Mouse (Mus musculus): ENCODE measurements around the gene Pfn3. TPM values are rescaled to one million over a fixed set of nuclear protein-coding genes. Genes with fewer than 3 reads are reported as not detected.

The Pfn3 gene
- total RNA-seq, 2 experiments from 2014 or later, result not detected

- intact Hi-C loops (cut with DNase I), result no loop called here
- DNase-seq, result no peak
Measured at GRCm38 (mm10) chr13:55431889-55432685, 17.1 kb upstream of the Pfn3 start.

DNA sequence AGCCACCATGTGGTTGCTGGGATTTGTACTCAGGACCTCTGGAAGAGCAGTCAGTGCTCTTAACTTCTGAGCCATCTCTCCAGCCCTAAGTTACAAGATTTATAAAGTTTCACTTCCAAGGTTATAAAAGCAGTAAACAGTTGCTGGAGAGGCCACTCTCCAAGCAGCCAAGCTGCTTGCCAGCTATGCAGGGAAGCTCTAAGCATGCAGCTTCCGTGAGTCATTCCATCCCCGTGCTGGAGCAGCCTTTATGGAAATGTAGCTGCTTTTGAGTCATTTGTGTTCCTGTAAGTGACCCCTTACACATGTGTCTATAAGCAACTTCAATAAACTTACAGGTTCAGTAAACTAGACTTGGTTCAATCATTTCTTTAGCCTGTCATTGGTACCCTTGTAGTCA, 15.5 kb upstream of the Pfn3 start:
- no peak for DNase-seq
- intact Hi-C loops (cut with DNase I), result no loop called here

DNA sequence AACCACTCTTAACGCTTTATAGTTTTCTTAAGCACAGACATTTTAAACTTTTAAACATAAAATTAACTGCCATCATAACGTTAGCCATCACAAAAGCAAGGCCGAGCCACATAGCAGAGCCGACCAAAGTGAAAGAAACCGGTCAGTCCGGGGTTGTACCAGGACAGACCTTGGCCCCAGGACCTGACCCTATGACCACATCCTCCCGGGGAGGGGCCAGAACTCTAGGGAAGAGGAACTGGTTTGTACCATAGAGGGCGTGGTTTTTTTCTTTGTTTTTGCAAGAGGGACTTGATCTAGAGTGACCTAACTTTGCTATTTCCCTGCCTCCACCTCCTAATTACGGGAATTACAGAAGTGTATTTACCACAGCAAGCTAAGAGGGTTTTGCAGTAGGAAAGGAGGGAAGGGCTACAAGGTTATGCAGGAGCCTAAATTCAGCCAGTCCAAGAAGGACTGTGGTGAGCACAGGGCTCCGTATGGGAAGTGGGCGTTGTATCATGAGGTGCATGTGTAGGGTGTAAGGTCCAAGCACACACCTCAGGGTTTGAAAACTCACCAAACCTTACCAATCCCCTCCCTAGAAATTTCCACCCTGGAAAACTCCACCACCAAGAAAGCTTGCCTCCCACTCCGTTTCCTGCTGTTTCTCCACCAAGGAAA, 14.3 kb upstream of the Pfn3 start:
- intact Hi-C loops (cut with DNase I), result no loop called here
- DNase-seq, result peak; percentile 53 to 69

GRCm38 (mm10) chr13:55426613-55427012, 11.6 kb upstream of the Pfn3 start, which contains the start of gene F12:
TSS of gene F12 (minus strand) at chr13:55426793.
- intact Hi-C loops (cut with DNase I), result no loop called here
- no peak for DNase-seq

GRCm38 (mm10) chr13:55420933-55421800, 6.1 kb upstream of the Pfn3 start:
- peak; percentile 69 to 73 for DNase-seq
- intact Hi-C loops (cut with DNase I), result loop anchor here (1.0 kb wide), 1 partner anchor 48 kb away; no protein-coding TSS in a partner anchor

DNA sequence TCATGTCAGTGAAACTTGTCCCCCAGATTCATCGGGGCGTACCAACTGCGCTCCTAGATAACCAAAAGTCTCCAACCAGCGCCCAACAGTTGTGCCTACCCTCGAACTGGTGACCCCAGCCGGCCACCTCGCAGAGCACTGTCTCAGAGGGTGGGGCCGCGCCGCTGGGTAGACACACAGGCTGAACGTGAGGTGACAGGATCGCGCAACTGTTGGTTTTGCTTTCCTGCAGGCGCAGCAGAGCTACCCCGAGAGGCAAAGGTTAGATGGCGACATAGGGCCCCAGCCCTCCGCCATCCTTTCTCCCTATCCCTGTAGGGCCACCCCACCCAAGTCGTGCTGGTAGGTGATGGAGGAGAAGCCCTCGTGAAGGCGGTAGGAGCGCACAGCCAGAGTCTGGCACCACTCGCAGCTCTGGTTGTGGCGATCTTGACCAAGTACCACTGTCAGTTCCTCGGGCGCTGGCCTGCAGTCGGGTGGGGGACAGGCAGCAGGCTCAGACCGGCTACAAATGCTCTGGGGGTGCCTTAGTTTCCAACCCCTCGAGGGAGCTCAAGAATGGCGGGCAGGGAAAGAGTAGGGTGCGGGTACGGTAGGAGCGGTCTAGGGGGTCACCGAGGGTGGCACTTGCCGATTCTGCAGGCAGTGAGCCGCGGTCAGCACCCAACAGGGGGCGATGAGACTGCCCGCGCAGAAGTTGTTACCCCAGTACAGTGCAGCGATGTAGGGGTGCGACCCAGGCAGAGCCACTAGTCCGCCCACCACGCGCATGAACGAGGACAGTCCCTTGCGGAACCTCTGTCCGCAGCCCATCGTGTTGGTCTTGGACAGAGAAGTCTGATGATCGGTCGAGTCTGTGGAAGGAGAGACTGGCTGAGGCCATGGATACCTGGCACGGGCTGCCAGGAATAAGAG, 5.2 kb upstream of the Pfn3 start:
- intact Hi-C loops (cut with DNase I), result loop anchor here (1.0 kb wide), 1 partner anchor 49 kb away; no protein-coding TSS in a partner anchor
- no peak for DNase-seq

DNA sequence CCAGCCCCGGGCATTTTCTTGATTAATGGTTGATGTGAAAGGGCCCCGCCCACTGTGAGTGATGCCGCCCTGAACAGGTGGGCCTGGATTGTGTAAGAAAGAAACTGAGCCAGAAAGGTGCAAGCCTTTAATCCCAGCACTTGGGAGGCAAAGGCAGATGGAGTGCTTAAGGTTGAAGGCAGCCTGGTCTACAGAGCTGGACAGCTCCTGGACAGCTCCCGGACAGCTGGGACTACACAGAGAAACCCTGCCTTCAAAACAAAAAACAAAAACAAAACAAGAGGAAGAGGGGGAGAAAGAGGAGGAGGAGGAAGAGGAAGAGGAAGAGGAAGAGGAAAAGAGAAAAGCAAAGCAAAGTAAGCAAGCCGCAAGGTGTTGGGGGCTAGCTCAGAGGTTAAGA, 4.1 kb upstream of the Pfn3 start:
- intact Hi-C loops (cut with DNase I), result loop anchor here (2.0 kb wide), 1 partner anchor 96 kb away; no protein-coding TSS in a partner anchor
- no peak for DNase-seq

DNA sequence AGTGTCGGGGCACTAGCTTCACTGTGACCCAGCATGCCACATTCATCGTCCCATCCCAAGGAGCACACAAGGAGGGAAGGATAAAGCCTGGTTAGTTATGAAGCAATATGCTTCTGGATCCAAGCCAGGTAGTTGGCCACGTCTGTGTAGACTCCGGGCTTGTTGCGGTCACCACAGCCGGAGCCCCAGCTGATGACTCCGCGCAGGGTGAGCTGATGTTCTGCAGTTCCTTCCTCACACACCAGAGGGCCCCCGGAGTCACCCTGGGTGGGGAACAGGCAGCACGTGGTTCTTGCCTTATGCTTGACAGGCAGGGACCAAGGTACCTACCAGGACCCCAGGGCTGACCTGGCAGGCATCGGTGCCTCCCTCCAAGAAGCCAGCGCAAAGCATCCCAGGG, 3.0 kb upstream of the Pfn3 start:
- intact Hi-C loops (cut with DNase I), result loop anchor here (2.0 kb wide), 1 partner anchor 97 kb away; no protein-coding TSS in a partner anchor
- peak; percentile 86 to 89 for DNase-seq

DNA sequence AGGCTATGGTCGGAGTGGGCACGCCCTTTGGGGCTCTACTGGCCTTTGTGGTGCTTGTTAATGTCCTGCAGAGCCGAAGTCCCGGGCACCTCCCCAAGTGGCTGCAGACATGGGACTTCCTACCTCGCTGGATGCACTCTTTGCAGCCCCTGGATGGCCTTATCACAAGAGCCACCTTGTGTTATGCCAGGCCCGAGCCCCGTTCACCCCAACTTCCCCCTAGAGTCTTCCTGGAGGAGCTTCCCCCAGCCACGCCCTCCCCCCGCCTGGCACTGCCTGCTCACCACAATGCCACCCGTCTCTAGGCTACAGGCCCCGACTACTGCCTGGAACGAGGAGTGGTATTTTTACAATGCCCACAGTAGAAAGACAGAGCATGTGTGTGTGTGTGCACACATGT, 1.7 kb downstream of the Pfn3 start:
- intact Hi-C loops (cut with DNase I), result no loop called here
- no peak for DNase-seq

- intact Hi-C loops (cut with DNase I), result no loop called here
- no peak for DNase-seq
Measured at GRCm38 (mm10) chr13:55412643-55413307, 2.3 kb downstream of the Pfn3 start.

- intact Hi-C loops (cut with DNase I), result no loop called here
- no peak for DNase-seq
Measured at GRCm38 (mm10) chr13:55411826-55412225, 3.2 kb downstream of the Pfn3 start.

- intact Hi-C loops (cut with DNase I), result loop anchor here (2.0 kb wide), 1 partner anchor 108 kb away; no protein-coding TSS in a partner anchor
- no peak for DNase-seq
Measured at GRCm38 (mm10) chr13:55408546-55409120, 6.4 kb downstream of the Pfn3 start.

GRCm38 (mm10) chr13:55407341-55407740, 7.7 kb downstream of the Pfn3 start:
- DNase-seq, result no peak
- intact Hi-C loops (cut with DNase I), result no loop called here

DNA sequence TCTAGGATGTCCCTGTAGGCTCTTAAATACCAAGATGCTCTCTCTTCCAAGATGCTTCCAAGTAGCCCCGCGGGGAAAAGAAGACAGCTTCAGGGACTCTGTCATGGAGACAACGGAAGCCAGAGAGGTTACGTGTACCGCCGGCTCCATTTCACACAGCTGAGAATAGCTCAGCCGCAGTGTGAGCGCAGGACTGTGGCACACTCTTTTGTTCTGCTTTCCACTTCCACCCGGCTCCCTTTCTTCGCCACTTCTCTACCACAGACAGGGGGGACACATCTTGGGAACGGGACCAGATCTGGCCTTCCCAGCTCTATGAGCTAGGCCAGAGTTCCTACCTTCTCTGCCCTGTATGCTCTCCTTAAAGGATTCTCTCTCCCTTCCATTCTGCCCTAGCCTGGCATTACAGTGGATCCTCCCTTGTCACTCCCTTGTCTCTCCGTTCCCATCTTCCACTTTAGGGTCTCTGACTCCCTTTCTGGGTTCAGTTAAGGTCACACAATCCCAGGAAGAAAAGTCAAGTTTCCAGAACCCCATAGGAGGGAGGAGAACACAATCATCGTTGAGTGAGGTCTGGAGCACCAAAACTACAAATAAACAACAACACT, 9.1 kb downstream of the Pfn3 start:
- DNase-seq, result no peak
- intact Hi-C loops (cut with DNase I), result no loop called here

- intact Hi-C loops (cut with DNase I), result no loop called here
- DNase-seq, result peak; percentile 37 to 59
Measured at GRCm38 (mm10) chr13:55404853-55405782, 9.9 kb downstream of the Pfn3 start.

GRCm38 (mm10) chr13:55403935-55404852, 10.8 kb downstream of the Pfn3 start:
- no peak for DNase-seq
- intact Hi-C loops (cut with DNase I), result no loop called here
